Mouse (Mus musculus): ENCODE results near the gene Gm27179.
"Not testable (repeated sequence)": the region's sequence is repeated elsewhere in the genome, so short reads cannot be mapped to it uniquely, and the experiment has no call there.

GRCm38 (mm10) chr14:69523001-69523400, 10.7 kb upstream of the Gm27179 start:
- not testable (repeated sequence) for TF ChIP-seq CTCF (conservative IDR thresholded peaks at IDR 0.05; ENCODE audit: insufficient read depth, insufficient read length, low read depth, low read length); POLR2A (IDR thresholded peaks at IDR 0.05; ENCODE audit: low read depth, low read length)
